Mouse (Mus musculus) thymus, adult 2 months (tissue): Measurements from ENCODE around the gene Supv3l1.

ENCODE experiments used
- CTCF ChIP-seq: fragments of 200-500 bp; IDR thresholded peaks from 2 replicates; pipeline ENCODE4 v1.5.1; 2012; ENCODE audit warnings: mild to moderate bottlenecking, control low read depth, low read length, moderate library complexity, borderline replicate concordance; ENCODE audit not compliant: control insufficient read depth, poor library complexity, insufficient read depth; ENCODE audit errors: extremely low read depth
- POLR2A ChIP-seq: fragments of 200-500 bp; IDR thresholded peaks from 2 replicates; pipeline ENCODE4 v1.6.1; 2012; ENCODE audit warnings: mild to moderate bottlenecking, low read length, control low read depth, moderate library complexity; ENCODE audit not compliant: control insufficient read depth, poor library complexity, insufficient read depth; ENCODE audit errors: extremely low read depth

DNA sequence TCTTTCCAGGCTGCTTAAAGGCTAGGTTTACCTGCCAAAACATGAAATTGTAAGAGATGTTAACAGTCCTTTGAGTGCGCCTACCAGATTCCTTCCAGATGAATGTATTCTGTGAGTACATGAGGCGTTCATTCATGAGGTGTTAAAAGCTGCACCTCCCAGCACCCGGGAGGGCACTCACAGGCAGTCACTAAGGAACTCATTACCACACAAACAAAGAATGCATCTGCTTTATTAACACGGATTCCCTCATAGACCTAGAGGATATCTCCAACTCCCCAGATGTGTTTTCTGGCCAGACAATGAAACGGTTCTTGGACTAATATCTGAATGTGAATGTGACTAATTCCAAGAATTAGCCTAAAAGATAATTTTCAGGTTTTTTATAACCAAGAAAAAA is 21.6 kb upstream of the Supv3l1 start:
- TF ChIP-seq CTCF (no peak), POLR2A (no peak)
